Mouse (Mus musculus) natural killer cell, adult 2 months (primary cell): Measurements from ENCODE around the gene Tnni3k.
"Not testable (repeated sequence)": the region's sequence is repeated elsewhere in the genome, so short reads cannot be mapped to it uniquely, and the experiment has no call there.

Experiments used
- DNase-seq, 2 experiments: peaks; one replicate each; pipeline ENCODE4 v3.0.0; 2022; ENCODE audit warnings: low spot score in 2 of 2

The Tnni3k gene

DNA sequence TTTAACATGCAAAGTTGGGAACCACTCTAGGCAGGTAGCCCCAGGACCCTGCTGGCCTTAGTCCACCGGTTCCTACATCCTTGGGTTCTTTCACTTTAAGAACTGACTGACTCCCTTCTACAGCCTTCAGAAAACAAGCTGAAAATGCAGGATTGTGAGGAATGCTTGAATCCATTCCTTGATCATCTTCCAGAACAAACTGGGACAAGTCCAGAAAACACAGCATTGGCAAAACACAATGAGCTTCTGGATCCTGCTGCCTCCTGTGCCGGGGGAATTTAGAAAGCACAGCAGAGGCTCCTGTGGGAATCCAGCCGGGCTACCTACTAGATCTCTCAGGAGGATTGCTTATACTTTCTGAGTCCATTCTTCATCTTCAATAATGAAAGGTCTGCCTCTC is 229.5 kb downstream of the Tnni3k start:
- no peak for DNase-seq

DNA sequence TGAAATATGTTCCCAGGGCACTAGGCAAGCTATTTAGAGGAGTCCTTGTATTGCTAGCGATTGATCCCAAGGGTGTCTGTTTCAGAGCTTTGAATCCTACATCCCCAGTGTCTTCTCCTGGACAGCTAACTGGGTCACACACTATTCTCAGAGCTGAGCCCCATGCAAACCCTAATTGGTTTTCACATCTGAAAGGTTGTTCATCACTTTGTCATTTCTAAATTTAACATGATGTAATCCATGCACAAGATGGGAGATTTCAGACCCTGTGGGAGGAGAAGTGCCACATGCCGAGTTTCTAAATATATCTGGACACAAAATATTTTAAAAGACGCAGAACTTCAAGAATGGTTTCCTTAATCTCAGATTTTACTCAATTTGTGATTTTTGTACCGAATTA is 230.5 kb downstream of the Tnni3k start:
- no peak for DNase-seq

DNA sequence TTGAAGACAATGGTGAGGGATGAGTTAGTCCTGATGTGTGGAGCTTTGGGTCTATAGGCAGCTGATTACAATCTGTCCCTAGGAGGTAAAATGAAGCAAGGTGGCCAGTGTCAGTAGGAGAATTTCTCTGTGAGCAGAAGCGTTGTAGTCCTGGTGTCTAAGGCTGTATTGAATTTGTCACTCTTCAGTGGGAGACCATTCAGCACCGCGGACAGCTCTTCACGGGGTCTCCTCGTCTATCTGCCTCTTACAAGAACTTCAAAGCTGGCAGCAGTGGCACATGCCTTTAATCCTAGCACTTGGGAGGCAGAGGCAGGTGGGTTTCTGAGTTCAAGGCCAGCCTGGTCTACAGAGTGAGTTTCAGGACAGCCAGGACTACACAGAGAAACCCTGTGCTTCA is 235.5 kb downstream of the Tnni3k start:
- DNase-seq, result not testable (repeated sequence)

DNA sequence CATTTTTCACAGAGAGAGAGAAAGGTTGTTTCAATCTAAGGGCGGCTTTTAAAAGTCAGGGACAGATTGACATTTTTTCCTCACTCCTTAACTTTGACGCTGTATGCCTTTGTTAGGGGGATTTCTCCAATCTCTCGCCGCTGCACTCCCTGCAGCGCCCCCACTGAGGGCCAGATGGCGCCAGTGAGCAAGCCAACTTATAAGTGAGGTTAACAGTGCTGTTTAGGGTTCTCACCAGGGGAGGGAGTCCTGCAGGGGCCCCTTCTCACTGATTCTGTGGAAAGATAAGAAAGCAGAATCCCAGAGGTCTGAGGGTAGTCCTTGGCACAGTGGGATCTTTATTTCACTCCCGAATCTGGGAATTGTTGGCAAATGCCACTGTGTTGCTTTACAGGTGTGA is 237.5 kb downstream of the Tnni3k start:
- no peak for DNase-seq

DNA sequence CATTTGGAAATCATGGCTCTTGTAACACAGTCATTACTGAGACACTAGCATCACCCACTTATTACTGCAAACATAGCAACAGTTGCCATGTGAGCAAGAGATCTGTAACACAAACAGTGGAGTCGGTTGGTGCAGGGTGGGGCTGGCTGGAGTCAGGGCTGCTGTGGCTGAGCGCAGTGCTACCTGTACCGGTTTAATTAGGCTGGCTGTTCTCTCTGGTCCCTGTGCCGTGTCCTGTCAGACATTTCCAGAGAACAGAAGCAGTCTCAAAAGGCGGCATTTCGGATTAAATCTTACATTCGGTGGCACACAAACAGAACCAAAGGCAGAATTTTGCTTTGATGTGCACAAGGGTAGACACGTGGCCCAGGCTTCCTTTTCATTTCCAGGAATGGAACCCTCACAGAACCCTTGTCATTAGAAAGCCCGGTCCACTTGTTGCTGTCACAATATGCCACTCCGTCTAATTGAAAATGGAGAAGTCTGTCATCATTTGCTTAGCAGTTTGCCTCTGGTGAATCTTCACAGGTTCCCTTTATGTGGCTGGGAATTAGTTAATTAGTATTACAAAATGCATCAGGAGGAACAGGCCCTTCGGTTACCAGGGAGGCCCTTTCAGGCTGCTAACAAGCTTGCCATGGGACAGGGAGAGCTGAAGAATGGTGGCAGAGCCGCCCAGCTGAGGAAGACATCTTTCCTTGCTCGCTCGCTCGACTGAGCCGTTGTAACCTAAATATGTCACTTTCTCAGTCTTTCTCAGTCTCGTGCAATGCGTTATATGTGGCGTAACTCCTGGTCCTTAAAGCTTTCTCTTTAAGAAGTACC is 238.2 kb downstream of the Tnni3k start:
- DNase-seq, result no peak

DNA sequence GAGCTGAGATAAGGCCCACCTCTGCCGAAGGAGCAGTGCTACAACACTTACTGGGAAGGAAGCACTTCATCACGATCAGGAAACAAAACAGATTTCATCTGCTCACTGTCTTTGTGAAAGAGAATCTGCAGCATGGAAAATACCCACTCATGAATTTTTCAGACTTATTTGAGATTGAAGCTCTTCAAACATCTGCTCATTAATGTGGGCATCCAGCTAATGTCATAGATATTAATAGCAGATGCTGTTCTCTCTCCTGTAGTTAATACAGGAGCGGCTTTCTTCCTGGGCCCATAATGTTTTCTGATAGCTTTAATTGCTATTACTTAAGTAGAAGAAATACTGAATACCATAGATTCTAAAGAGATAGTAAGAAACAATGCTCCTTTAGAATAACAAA is 239.0 kb downstream of the Tnni3k start:
- no peak for DNase-seq

DNA sequence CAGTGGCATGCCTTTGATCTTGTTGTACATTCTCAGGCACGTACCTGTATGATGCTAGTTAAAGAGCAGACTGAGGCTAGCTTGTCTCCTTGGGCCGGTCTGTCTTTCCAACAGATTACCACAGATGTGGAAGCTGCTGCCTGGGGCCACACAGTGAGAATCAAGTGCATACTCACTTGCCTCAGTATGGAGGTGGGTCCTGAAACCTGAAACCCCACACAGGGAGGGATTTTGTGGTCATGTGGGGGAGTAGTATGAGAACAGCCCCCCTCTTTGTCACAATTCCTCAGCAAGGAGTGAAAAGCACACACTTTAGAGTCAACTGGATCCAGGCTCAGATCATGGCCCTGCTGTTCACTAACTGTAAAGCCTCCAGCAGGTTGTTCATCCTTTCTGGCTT is 239.6 kb downstream of the Tnni3k start:
- DNase-seq, result no peak

DNA sequence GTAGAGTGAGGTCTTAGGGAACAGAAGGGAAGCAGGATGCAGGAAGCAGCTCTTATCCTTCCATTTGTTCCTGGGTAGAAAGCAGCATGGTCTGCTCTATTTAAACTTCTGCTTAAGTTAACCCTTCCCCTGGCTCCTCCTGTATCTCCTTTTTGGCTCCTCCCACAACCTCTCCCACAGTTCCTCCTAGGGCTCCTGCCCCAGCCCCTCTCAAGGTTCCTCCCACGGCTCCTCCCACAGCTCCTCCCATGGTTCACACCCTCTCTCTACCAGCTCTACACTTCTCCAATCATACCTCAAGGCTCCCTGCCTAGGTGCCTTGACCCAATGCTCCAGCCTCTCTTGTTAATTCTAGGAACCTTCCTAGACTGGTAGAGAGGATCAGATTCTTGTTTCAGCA is 242.3 kb downstream of the Tnni3k start:
- DNase-seq, result no peak

DNA sequence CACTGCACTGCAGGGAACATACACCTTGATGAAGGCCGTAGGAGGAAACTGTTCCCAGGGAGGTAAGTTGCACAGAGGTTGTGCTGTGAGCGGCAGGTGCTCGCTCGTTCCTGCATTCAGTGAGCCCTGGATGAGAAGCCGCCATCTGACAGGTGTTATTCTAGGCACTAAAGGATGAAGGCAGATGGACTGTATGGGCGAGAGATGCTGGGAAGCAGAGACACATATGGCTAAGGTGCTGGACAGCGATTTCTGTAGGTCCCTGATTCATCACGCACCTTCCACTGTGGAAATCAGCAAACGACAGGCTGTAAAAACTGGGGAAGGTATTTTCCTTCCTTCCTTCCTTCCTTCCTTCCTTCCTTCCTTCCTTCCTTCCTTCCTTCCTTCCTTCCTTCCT is 243.4 kb downstream of the Tnni3k start:
- DNase-seq, result no peak

DNA sequence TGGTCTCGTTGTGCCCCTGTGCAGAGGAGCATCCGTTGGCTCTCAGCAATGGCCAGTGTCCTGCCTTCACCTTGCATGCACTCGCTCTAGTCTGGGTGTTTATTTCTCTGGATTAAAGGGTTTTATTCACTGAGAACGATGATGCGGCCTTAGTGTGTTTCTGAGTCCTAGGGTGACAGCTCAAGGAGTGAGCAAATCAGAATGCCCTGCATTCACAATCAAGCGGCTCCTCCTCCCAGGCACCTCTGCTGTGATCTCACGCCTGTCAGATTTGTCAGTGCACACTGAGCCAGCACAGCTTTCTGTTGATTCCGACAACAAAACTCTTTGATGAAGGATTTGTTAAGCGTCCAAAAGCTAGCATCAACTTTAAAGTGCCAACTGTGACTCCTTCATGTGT is 243.9 kb downstream of the Tnni3k start:
- DNase-seq, result no peak

DNA sequence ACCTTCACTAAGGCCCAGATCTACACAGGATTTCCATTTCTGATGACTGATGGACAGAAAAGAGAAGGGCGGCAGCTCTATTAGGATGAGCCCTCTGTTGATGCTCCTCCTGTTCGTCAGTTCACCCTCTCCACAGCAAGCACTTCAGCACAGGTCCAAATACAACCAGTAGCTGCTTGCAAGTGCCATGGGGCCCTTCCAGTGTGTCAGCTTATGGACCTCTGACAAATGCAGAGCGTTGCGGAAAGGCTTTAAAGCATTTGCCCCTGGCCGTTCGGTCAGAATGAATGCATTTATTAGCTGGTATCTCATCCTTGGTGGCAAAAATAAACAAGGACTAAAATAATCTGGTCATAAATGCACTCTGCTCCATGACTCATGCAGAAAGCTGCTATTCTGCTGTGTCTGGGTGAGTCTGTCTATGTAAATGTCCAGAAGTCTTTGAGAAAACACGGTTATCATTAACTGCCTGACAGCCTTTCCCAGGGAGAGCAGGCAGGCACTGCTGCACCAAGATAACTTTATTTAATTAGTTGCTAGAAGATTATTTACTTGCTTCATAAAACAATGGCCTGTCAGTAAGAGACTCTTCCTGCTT is 244.8 kb downstream of the Tnni3k start:
- no peak for DNase-seq

DNA sequence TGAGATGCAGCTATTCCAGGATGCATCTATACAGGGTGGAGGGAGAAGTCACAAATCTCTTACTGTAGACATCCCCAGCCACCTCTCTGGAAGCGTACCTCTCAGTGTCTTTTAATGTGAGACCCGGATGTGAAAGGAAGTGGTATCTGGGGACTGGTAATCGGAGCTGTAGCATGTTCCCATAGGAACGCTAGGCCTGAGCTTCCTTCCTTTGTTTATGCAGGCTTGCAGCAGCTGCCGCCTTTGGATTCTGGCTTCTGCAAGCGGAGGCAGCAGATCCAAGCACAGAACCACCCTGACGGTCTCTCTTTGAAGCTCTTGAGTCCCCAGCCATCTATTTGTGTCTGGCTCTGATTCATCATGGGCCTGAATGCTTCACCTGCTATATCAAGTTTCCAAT is 248.6 kb downstream of the Tnni3k start:
- no peak for DNase-seq

DNA sequence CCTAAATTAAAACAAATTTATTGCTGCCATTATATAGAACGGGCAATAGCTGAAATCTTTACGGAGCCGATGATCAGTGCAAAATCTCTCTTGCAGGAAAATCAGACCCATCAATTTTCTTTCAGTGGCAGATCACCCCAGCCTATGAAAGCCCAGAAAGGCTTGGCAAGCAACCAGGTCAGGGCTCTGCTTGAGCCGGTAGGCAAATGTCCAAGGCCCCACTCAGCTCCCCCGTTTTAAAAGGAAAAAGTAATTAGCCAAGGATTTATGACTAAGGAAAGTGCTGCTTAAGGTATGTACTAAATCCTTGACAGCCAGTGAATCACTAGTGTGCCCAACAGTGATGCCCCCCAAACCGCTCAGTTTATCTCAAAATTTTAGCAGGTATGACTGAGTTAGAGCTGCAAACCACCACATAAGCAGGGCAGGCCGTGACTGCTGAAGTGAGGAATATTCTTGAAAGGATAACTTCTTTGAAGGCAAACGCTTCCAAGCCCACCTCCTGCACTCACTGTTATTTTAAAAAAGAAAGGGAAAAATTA is 254.2 kb downstream of the Tnni3k start:
- no peak for DNase-seq

DNA sequence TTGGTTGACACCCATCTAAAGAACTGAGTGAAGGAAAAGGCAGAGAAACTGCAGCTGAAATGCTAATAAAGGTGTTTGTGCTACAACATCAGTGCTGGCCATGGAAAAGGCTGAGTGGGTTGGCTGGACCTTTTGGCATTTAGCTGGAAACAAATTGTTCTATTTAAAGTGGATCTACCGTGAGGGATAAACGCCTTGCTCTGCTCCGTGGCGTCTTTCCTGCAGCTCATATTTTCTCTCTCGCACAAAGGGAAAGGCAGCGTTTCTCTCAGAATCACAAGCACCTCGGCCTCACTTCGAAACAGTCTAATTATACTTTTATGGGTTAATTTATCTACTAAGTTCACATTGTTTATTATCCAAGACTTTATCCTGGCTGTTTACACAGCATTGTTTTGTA is 254.8 kb downstream of the Tnni3k start:
- DNase-seq, result no peak

DNA sequence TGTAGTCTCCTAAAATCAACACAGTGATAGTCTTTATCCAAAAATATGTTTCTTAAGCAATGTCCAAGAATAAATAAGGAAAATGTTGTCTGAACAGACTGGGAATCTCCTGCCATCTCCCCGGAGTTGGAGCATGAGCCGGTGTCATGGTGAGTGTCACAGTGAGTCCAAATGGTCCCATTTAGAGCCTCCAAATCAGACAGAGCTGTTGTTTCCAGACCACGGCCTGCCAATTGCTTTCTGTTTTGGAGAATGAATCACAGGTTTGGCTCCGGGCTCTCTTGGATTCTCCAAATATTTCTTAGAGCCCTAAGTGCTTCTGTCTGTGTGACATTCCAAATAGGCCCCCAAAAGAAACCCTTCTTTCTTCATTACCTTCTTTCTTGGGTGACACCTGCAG is 256.4 kb downstream of the Tnni3k start:
- no peak for DNase-seq

DNA sequence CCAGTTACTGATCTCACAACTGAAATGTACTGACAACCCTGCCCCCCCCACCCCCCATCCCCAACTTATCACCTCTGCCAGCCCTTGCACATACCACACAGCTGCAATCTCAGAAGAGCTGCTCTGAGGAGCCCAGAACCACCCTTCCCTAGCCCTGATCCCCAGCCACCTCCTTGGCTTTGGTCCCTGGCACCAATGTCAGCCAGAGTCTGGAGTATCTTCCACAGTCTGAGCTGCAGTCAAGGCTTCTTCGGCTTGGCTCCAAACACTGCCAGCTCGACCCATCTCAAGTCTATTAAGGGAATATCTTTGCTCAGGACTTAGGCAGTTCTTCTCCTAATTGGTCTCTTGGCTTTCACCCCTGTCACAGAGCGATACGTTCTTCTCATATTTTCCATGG is 261.6 kb downstream of the Tnni3k start:
- DNase-seq, result no peak

DNA sequence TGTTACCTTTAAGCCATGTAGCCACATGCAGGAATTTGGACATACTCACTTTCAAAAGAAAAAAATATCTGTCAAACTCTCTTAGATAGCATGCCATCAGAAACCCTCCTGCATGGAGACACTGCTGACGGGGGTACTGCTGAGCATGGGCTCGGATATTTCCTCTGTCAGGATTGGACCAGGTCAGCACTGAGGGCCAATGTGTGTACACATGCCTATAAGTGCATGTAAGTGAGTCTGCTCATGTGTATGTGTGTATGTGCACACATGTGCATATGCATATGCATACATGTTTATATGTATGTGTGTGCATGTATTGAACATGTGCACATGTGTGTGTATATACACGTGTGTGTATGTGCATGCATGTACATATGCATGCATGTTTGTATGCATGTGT is 267.6 kb downstream of the Tnni3k start:
- DNase-seq, result no peak

DNA sequence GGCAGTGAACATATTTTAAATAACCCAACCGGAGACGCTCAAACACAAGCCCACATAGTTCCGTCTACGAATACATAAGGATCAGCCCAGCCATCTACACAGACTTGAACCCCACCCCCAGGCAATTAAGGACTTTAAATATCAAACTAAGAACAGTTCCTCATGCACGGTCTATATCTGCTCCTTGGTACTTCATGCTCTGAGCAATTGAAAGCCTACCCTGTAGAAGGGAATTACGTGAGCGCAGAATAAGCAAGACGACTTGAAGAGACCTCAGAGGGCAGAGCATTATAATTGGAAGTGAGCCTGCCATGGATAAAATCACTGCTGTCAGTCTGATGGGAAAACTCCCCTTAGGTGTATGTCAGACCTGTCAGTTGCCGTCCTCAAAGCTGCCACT is 268.9 kb downstream of the Tnni3k start:
- DNase-seq, result no peak

DNA sequence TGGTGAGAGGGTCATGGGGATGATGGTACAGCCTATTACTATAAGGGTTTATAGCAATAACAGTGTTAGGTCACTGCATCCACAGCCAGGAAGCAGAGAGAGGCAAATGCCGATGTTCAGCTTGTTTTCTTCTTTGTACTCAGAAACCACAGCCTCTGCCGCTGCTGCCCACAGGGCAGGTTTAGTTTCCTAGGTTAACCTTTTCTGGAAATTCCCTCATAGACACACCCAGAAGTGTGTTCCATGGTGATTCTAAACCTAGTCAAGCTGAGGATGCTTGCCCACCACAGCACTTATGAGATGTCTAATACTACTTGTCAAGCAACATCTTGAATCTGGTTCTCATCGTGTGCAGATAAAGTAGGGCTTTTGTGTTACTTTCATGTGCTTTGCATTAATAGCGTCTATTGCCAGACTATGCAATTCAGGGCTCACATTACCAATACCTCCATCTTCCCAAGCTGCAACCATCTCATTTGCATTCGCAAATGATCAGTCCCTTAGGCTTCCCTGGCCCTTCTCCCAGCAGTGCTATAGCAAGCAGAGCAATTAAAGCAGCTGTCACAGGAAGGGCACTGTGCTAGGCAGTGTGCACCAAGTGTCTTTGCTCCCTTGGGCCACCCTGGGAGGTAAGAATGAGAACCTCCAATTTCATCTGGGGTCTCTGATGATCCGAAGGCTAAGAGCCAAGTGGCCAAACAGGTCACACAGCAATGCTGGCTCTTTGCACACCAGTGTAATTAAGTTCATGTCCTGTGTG is 276.2 kb downstream of the Tnni3k start:
- no peak for DNase-seq

DNA sequence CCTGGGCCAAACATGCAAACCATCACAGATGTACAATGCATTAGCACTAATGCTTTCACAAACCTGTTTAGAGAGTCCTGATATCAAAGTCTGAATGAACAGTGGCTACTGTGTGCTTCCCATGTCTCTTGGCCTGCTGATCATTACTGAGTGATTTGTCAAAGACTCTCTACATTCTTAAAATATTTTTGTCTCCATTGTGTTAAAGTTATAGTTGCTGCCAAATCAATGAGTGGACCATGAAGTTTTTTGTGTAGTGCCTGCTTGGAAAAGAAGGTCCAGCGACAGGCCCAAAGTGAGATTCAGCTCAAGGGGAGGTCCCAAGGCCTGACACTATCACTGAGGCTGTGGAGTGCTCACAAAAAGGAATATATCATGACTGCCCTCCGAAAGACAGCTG is 283.6 kb downstream of the Tnni3k start:
- no peak for DNase-seq

DNA sequence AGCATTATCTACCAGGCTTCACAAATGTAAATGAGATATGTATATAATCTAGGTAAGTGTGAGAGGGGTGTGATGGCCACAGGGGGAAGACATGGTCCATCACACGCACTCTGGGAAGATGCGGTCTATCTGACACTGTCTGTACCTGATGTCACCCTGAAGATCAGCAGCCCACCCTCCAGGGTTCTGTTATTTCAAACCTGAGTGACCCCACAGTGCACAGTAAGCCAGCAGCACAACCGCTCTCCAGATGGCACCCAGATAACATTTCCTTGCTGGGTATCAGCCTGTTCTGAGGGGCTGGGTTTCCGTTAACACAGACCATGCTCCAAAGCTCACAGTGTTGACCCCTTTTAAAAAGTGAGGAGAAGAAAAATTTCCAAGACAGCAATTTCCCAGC is 288.9 kb downstream of the Tnni3k start:
- DNase-seq, result no peak

DNA sequence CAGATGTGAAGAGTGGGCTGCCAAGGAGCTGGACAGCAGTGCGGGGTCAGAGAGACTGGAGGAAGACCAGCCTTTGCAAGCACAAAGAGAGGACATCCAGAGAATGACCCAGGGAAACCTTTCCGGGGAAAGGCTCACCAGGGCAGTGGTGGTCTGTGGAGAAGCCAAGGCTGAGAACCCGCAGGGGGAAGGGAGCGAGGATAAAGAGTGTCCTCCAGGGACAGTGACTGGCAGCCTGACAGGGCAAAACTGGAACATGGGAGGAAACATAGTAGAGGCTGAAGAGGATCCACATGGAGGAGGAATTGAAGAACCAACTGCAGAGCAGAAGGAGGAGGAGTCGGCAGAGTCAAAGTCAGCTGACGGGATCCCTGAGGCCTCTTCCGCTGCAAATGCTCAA is 291.1 kb downstream of the Tnni3k start:
- DNase-seq, result no peak

DNA sequence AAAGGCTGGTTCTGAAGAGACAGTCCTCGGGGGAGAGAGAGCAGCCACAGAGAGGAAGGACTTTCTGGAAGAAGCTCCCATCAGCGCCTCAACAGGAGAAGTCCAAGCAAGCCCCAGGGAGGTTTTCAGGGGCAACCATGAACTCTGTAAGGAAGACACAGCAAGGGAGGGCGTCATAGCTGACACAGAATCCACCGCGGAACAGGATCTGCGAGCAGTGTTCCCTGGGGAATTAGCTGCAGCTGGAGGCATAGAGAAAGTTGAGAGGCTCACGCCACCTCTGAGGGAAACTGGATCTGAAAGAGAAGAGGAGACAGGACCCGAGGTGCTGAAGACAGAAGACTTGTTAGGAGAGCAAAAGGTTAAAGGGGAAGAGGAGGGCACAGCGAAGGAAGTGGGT is 291.8 kb downstream of the Tnni3k start:
- no peak for DNase-seq
